Mouse (Mus musculus): ENCODE results near the gene Gstt4. TPM values are rescaled to one million over a fixed set of nuclear protein-coding genes. Genes with fewer than 3 reads are reported as not detected.

Gstt4 gene
- polyA plus RNA-seq, 1 experiment: not detected

Other genes starting within 250 kb of the Gstt4 start
- 3.2 and 4.7 TPM in 2 replicates for gene Ggt5, start 233.2 kb downstream of the Gstt4 start, polyA plus RNA-seq (2012; rRNA removed)
- gene Susd2, start 178.5 kb downstream of the Gstt4 start, polyA plus RNA-seq (2012; rRNA removed): 10.3 and 11.7 TPM in 2 replicates
- 50.9 and 57.4 TPM in 2 replicates for gene Cabin1, start 58.2 kb downstream of the Gstt4 start, polyA plus RNA-seq (2012; rRNA removed)
- 69.6 and 80.8 TPM in 2 replicates for gene Ddt, start 49.1 kb downstream of the Gstt4 start, polyA plus RNA-seq (2012; rRNA removed)
- gene Gm20441, start 41.6 kb downstream of the Gstt4 start, polyA plus RNA-seq (2012; rRNA removed): not detected in 2 replicates
- 8.6 and 10.4 TPM in 2 replicates for gene Gstt3, start 41.1 kb downstream of the Gstt4 start, polyA plus RNA-seq (2012; rRNA removed)
- 29.8 and 39.9 TPM in 2 replicates for gene Gstt1, start 24.0 kb downstream of the Gstt4 start, polyA plus RNA-seq (2012; rRNA removed)
- 17.8 and 20.9 TPM in 2 replicates for gene Gstt2, start 14.9 kb upstream of the Gstt4 start, polyA plus RNA-seq (2012; rRNA removed)
- 1,072 and 1,398 TPM in 2 replicates for gene Mif, start 37.7 kb upstream of the Gstt4 start, polyA plus RNA-seq (2012; rRNA removed)
- gene Derl3, start 70.9 kb upstream of the Gstt4 start, polyA plus RNA-seq (2012; rRNA removed): 5.3 and 6.5 TPM in 2 replicates
- gene Smarcb1, start 99.1 kb upstream of the Gstt4 start, polyA plus RNA-seq (2012; rRNA removed): 82.1 and 89.4 TPM in 2 replicates
- gene Chchd10, start 110.6 kb upstream of the Gstt4 start, polyA plus RNA-seq (2012; rRNA removed): 453 and 546 TPM in 2 replicates
- gene Mmp11, start 114.0 kb upstream of the Gstt4 start, polyA plus RNA-seq (2012; rRNA removed): 2.3 and 2.5 TPM in 2 replicates
- gene Gm867, start 118.1 kb upstream of the Gstt4 start, polyA plus RNA-seq (2012; rRNA removed): 0.16 and 0.36 TPM in 2 replicates
- not detected in 2 replicates for gene Vpreb3, start 120.5 kb upstream of the Gstt4 start, polyA plus RNA-seq (2012; rRNA removed)
- 0.23 and 0.36 TPM in 2 replicates for gene Gm5134, start 132.0 kb upstream of the Gstt4 start, polyA plus RNA-seq (2012; rRNA removed)
- gene Zfp280b, start 210.1 kb upstream of the Gstt4 start, polyA plus RNA-seq (2012; rRNA removed): 8.8 and 9.7 TPM in 2 replicates